ENCODE assay signal across 8 mouse cellular contexts in the genomic region with DNA sequence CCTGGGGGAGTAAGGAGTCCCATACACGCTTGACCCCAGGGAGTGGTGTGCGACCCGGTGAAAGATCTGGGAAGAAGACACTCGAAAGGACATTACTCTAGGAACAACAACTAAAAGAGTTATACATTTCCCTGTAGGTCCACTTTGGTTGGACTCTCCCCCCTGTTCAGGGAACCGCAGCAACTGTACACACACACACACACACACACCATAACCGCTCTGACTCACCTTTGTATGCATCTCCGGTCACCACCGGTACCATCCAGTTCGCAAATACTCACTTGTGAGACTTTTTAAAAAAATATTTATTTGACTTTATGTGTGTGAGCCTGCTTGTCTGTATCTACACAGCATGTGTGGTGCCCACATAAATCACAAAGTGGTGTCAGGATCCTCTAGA. TPM values are rescaled to one million over a fixed set of nuclear protein-coding genes. Genes with fewer than 3 reads are reported as not detected.
A peak's percentile ranks its signal among the peaks of the same experiment; 100 is the strongest.
DNase-seq lines count a peak whose midpoint lies in the region; ATAC-seq and TF ChIP-seq lines count a peak whose summit lies in the region.

No protein-coding gene starts in this region.

- WGBS in kidney, adult 2 months = 17% methylated on average over 9 of the region's 9 CpGs
- WGBS in embryonic facial prominence, embryonic 12.5 days = 34% methylated on average over 9 of the region's 9 CpGs
- WGBS in hindbrain, embryonic 15.5 days = 34% methylated on average over 9 of the region's 9 CpGs
- 30% methylated on average over 9 of the region's 9 CpGs for WGBS in midbrain, embryonic 13.5 days

- H3K27ac ChIP-seq in kidney, adult 2 months (ENCODE audit: insufficient read depth, low read depth, low read length) = peak overlapping the region; percentile 28; the same call in 1 of the 2 replicates
- 0 out of 2 replicates have a peak overlapping the region, but pooled peaks have one; percentile 60 for H3K27ac ChIP-seq in embryonic facial prominence, embryonic 12.5 days
- no peak overlapping the region for H3K27ac ChIP-seq in hindbrain, embryonic 15.5 days (replicated peaks)
- H3K27ac ChIP-seq in midbrain, embryonic 13.5 days = no peak overlapping the region

- ATAC-seq in embryonic facial prominence, embryonic 12.5 days (ENCODE audit: insufficient number of reproducible peaks, insufficient read depth, low FRiP score, low TSS enrichment) = no peak
- no peak for ATAC-seq in hindbrain, embryonic 15.5 days (ENCODE audit: low FRiP score, low read depth)
- no peak for ATAC-seq in midbrain, embryonic 13.5 days
- ATAC-seq in frontal cortex, adult (ENCODE audit: low TSS enrichment) = no peak

- no peaks in the 10 kb centered on the region for H3K9me3 ChIP-seq in embryonic facial prominence, embryonic 12.5 days
- no peaks in the 10 kb centered on the region for H3K9me3 ChIP-seq in hindbrain, embryonic 15.5 days
- H3K9me3 ChIP-seq in midbrain, embryonic 13.5 days = no peaks in the 10 kb centered on the region

- no peak for TF ChIP-seq POLR2A in kidney, adult 2 months (IDR thresholded peaks at IDR 0.05; ENCODE audit: low read depth, low read length)

- H3K27me3 ChIP-seq in kidney, adult 2 months (replicated peaks; ENCODE audit: control insufficient read depth, insufficient read depth, low read length) = no peaks in the 10 kb centered on the region
- H3K27me3 ChIP-seq in embryonic facial prominence, embryonic 12.5 days = peaks cover 20% of the 10 kb centered on the region
- peaks cover 16% of the 10 kb centered on the region; the same call in 1 of the 2 replicates for H3K27me3 ChIP-seq in hindbrain, embryonic 15.5 days
- peaks cover 65% of the 10 kb centered on the region for H3K27me3 ChIP-seq in midbrain, embryonic 13.5 days

- peak overlapping the region; percentile 32; the same call in 1 of the 2 replicates for H3K4me3 ChIP-seq in kidney, adult 2 months (ENCODE audit: insufficient read depth, low read depth, low read length)
- H3K4me3 ChIP-seq in embryonic facial prominence, embryonic 12.5 days = peak overlapping the region; percentile 68
- H3K4me3 ChIP-seq in hindbrain, embryonic 15.5 days = peak overlapping the region; percentile 49
- H3K4me3 ChIP-seq in midbrain, embryonic 13.5 days (replicated peaks) = peak overlapping the region; percentile 59

- no peaks in the 10 kb centered on the region for H3K36me3 ChIP-seq in kidney, adult 2 months (ENCODE audit: control insufficient read depth, insufficient read depth, low read length)
- H3K36me3 ChIP-seq in embryonic facial prominence, embryonic 12.5 days = no peaks in the 10 kb centered on the region
- H3K36me3 ChIP-seq in hindbrain, embryonic 15.5 days = no peaks in the 10 kb centered on the region
- no peaks in the 10 kb centered on the region for H3K36me3 ChIP-seq in midbrain, embryonic 13.5 days

- peak overlapping the region; percentile 100 for H3K4me2 ChIP-seq in embryonic facial prominence, embryonic 12.5 days (replicated peaks)
- H3K4me2 ChIP-seq in hindbrain, embryonic 15.5 days = peak overlapping the region; percentile 94
- H3K4me2 ChIP-seq in midbrain, embryonic 13.5 days (replicated peaks) = peak overlapping the region; percentile 99

- DNase-seq in kidney, adult 2 months = no peak
- no peak for DNase-seq in kidney, adult 18-20 months
- no peak for DNase-seq in gastrocnemius, postnatal 36 days
- no peak for DNase-seq in cerebellum, postnatal 25 days

- H3K9ac ChIP-seq in embryonic facial prominence, embryonic 12.5 days = peak overlapping the region; percentile 67; the same call in 1 of the 2 replicates
- H3K9ac ChIP-seq in hindbrain, embryonic 15.5 days = no peak overlapping the region; the same call in 1 of the 2 replicates
- H3K9ac ChIP-seq in midbrain, embryonic 13.5 days (replicated peaks) = peak overlapping the region; percentile 73

- no peak for TF ChIP-seq CTCF in kidney, adult 2 months (conservative IDR thresholded peaks at IDR 0.05; ENCODE audit: insufficient read depth, insufficient read length, low read depth, low read length)

- peaks cover 11% of the 10 kb centered on the region; the same call in 1 of the 2 replicates for H3K4me1 ChIP-seq in kidney, adult 2 months (ENCODE audit: control insufficient read depth, insufficient read depth, low read length)
- peaks cover 25% of the 10 kb centered on the region for H3K4me1 ChIP-seq in embryonic facial prominence, embryonic 12.5 days
- peaks cover 16% of the 10 kb centered on the region for H3K4me1 ChIP-seq in hindbrain, embryonic 15.5 days (replicated peaks)
- H3K4me1 ChIP-seq in midbrain, embryonic 13.5 days (replicated peaks) = peaks cover 18% of the 10 kb centered on the region

- intact Hi-C loops in gastrocnemius, postnatal 36 days (cut with DNase I) = loop anchor here (1.0 kb wide), 1 partner anchor 13 kb away; no protein-coding TSS in a partner anchor

RNA-seq across cellular contexts. Expression of gene Smtnl2, which starts 0.4 kb away (rescaled TPM):
- 20.3 and 22.1 TPM in 2 replicates for polyA plus RNA-seq in kidney, adult 2 months (2012; rRNA removed)
- 22.6 and 23.4 TPM in 2 replicates for polyA plus RNA-seq in embryonic facial prominence, embryonic 12.5 days (2016; fragmentation: Nextera tagmentation; extraction: Ambion mirVana)
- polyA plus RNA-seq in hindbrain, embryonic 15.5 days (2015; fragmentation: Nextera tagmentation; extraction: Ambion mirVana) = 9.9 and 10.2 TPM in 2 replicates
- polyA plus RNA-seq in midbrain, embryonic 13.5 days (2015; fragmentation: Nextera tagmentation; extraction: Ambion mirVana) = 3.2 and 3.8 TPM in 2 replicates
- 100 to 1,000 TPM; 206 to 299 TPM for total RNA-seq in gastrocnemius, postnatal 36 days (2021)

RNA-seq across cellular contexts. Expression of gene Ggt6, which starts 23.4 kb away (rescaled TPM):
- 24.3 and 29.3 TPM in 2 replicates for polyA plus RNA-seq in kidney, adult 2 months (2012; rRNA removed)
- polyA plus RNA-seq in embryonic facial prominence, embryonic 12.5 days (2016; fragmentation: Nextera tagmentation; extraction: Ambion mirVana) = 0.09 and 0.32 TPM in 2 replicates
- not detected in 2 replicates for polyA plus RNA-seq in hindbrain, embryonic 15.5 days (2015; fragmentation: Nextera tagmentation; extraction: Ambion mirVana)
- polyA plus RNA-seq in midbrain, embryonic 13.5 days (2015; fragmentation: Nextera tagmentation; extraction: Ambion mirVana) = not detected in 2 replicates
- total RNA-seq in gastrocnemius, postnatal 36 days (2021) = 1 to 10 TPM in 1 of 2 experiments, under 1 TPM in 1; 0.28 to 1.0 TPM

RNA-seq across cellular contexts. Expression of gene Mybbp1a, which starts 29.2 kb away (rescaled TPM):
- polyA plus RNA-seq in kidney, adult 2 months (2012; rRNA removed) = 27.0 and 28.6 TPM in 2 replicates
- 148 and 172 TPM in 2 replicates for polyA plus RNA-seq in embryonic facial prominence, embryonic 12.5 days (2016; fragmentation: Nextera tagmentation; extraction: Ambion mirVana)
- polyA plus RNA-seq in hindbrain, embryonic 15.5 days (2015; fragmentation: Nextera tagmentation; extraction: Ambion mirVana) = 62.1 and 65.9 TPM in 2 replicates
- polyA plus RNA-seq in midbrain, embryonic 13.5 days (2015; fragmentation: Nextera tagmentation; extraction: Ambion mirVana) = 84.6 and 86.2 TPM in 2 replicates
- total RNA-seq in gastrocnemius, postnatal 36 days (2021) = 10 to 100 TPM; 48.6 to 58.9 TPM

RNA-seq across cellular contexts. Expression of gene Tekt1, which starts 49.7 kb away (rescaled TPM):
- polyA plus RNA-seq in kidney, adult 2 months (2012; rRNA removed) = 0.13 TPM in 1 of 2 replicates, not detected in the other
- polyA plus RNA-seq in embryonic facial prominence, embryonic 12.5 days (2016; fragmentation: Nextera tagmentation; extraction: Ambion mirVana) = 5.1 and 6.4 TPM in 2 replicates
- polyA plus RNA-seq in hindbrain, embryonic 15.5 days (2015; fragmentation: Nextera tagmentation; extraction: Ambion mirVana) = 6.5 and 8.4 TPM in 2 replicates
- 6.4 and 6.8 TPM in 2 replicates for polyA plus RNA-seq in midbrain, embryonic 13.5 days (2015; fragmentation: Nextera tagmentation; extraction: Ambion mirVana)
- 1 to 10 TPM in 1 of 2 experiments, under 1 TPM in 1; 0.92 to 1.1 TPM for total RNA-seq in gastrocnemius, postnatal 36 days (2021)

Comparison
In these comparisons a context has a peak if more than half of its experiments do, and no peak if none do; other contexts are left out.
1. H3K27ac ChIP-seq: peak in kidney, adult 2 months (single experiment) and embryonic facial prominence, embryonic 12.5 days (single experiment); none in hindbrain, embryonic 15.5 days (single experiment) and midbrain, embryonic 13.5 days (single experiment).
2. RNA of gene Ggt6, which starts 23.4 kb away (polyA plus RNA-seq): 24.3 to 29.3 TPM in kidney, adult 2 months; 0.09 to 0.32 TPM in embryonic facial prominence, embryonic 12.5 days, not detected in hindbrain, embryonic 15.5 days and not detected in midbrain, embryonic 13.5 days; every median in the first group is over 10 times any median in the second.
3. Peak in every context shown above with its lines, with median percentiles within 50 percentile points of each other: H3K4me3 ChIP-seq and H3K4me2 ChIP-seq.